Mouse (Mus musculus): ENCODE results near the gene Hmgb2. TPM values are rescaled to one million over a fixed set of nuclear protein-coding genes. Genes with fewer than 3 reads are reported as not detected.
A peak's percentile ranks its signal among the peaks of the same experiment; 100 is the strongest.

Hmgb2 gene
- polyA plus RNA-seq (2014; fragmentation: Nextera tagmentation; extraction: Ambion mirVana): 258 and 290 TPM in 2 replicates

DNA sequence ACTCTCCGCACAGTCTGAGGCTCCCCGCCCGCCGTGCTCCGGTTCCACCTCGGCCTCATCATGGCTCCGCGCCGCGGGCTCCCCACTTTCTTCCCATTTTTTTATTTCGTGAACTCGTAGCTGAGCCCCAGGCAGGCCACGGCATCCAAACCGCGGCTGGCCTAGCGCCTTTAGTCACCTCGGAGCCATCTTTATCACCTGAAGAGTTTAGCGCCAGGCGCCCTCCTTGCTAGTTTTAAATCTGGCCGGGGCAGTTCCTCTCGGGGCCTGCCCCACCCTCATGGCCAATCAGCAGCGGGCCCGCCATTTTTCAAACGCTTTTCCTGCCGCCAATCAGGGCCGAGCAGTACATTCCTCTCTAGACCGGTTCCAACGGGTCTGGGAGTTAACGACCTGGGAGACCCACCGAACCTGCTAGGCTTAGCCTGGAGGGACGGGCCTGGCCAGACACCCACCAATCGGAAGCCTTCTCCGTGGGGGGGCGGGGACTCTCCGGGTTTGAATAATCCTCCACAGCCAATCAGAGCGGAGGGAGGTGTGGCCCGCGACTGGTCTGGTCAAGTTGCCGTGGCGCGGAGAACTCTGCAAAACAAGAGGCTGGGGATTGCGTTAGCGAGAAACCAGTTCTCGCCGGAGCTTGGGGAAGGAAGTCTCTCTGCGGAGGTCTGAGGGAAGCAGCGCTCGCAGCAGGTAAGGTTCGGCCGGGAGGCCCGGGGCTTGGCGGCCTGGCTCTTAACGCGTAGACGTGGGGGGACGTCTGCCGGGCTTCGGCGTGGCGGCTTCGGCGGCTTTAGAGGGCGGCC lies at the start of gene Hmgb2:
TSS of gene Hmgb2 (plus strand) at position 592 of the 803 bp plus-strand sequence.
- Histone ChIP-seq H3K4me3 (ENCODE audit: low read depth, low read length) (peak within 1 kb of the TSS; percentile 70), H3K27ac (replicated peaks; ENCODE audit: low read depth, low read length) (peak within 1 kb of the TSS; percentile 100), H3K4me1 (ENCODE audit: control insufficient read depth, insufficient read depth, low read length) (peaks cover 7% of the 10 kb centered on the region; the same call in 1 of the 2 replicates), H3K27me3 (replicated peaks; ENCODE audit: control insufficient read depth, insufficient read depth, low read length) (no peaks in the 10 kb centered on the region), H3K9ac (ENCODE audit: low read depth, low read length) (peak within 1 kb of the TSS; percentile 100), H3K4me2 (ENCODE audit: low read depth, low read length) (peak within 1 kb of the TSS; percentile 97), H3K9me3 (ENCODE audit: control insufficient read depth, low read length) (no peaks in the 10 kb centered on the region), H3K36me3 (ENCODE audit: control insufficient read depth, insufficient read depth, low read length) (peaks cover 19% of the 10 kb centered on the region)
- WGBS: 2% methylated on average over 56 of the region's 63 CpGs
- DNase-seq (ENCODE audit: low spot score): peak; percentile 100
- ATAC-seq (ENCODE audit: low read depth): peak; percentile 100

DNA sequence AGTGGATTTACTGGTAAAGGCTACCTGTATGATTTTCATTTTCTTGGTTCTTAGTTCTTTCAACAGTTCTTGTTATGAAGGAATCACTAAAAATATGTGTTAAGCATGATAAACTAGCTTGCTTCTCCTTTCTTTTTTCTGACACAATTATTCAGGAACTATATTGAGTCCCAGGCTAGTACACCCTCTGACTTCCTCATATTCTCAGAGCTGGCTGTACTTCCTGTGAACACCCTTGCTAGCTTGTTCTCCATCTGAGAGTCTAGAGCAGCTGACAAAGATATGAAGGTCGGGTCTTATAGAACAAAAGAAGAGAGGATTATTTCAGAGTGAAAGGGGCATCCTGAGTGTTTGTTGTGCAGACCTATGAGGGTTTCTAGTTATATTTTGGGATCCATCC lies 48.9 kb upstream of the Hmgb2 start:
- WGBS: 49% methylated on average over 1 of the region's 1 CpGs
- ATAC-seq (ENCODE audit: low read depth) (no peak), DNase-seq (ENCODE audit: low spot score) (no peak)
- no peak overlapping the region for H3K27ac ChIP-seq (replicated peaks; ENCODE audit: low read depth, low read length)
- no peaks in the 10 kb centered on the region for H3K36me3 ChIP-seq (ENCODE audit: control insufficient read depth, insufficient read depth, low read length)
- no peaks in the 10 kb centered on the region for H3K9me3 ChIP-seq (ENCODE audit: control insufficient read depth, low read length)
- H3K4me1 ChIP-seq (ENCODE audit: control insufficient read depth, insufficient read depth, low read length): no peaks in the 10 kb centered on the region
- no peaks in the 10 kb centered on the region for H3K27me3 ChIP-seq (replicated peaks; ENCODE audit: control insufficient read depth, insufficient read depth, low read length)
- H3K4me3 ChIP-seq (ENCODE audit: low read depth, low read length): no peak overlapping the region
- no peak overlapping the region for H3K4me2 ChIP-seq (ENCODE audit: low read depth, low read length)
- no peak overlapping the region for H3K9ac ChIP-seq (ENCODE audit: low read depth, low read length)

DNA sequence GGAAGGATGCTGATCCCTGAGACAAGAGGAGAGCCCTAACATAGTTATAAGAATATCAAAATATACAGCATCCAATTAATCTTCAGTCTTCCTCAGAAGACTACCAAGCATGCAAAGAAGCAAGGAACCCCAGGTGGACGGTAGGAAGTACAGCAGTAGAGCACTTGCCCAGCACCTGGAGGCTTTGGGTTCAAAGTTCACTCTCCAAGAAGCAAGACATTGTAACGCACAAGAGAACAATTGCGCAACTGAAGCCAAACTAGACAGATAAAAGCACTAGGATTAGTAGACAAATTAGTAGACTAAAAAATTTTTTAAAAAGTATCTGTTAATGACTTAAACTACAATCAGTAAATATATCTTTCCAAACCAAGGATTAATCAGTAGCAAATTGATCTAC lies 48.0 kb upstream of the Hmgb2 start:
- no peak overlapping the region for H3K4me2 ChIP-seq (ENCODE audit: low read depth, low read length)
- no peak overlapping the region for H3K4me3 ChIP-seq (ENCODE audit: low read depth, low read length)
- H3K27ac ChIP-seq (replicated peaks; ENCODE audit: low read depth, low read length): no peak overlapping the region
- no peak overlapping the region for H3K9ac ChIP-seq (ENCODE audit: low read depth, low read length)
- ATAC-seq (ENCODE audit: low read depth) (no peak), DNase-seq (ENCODE audit: low spot score) (no peak)
- no peaks in the 10 kb centered on the region for H3K4me1 ChIP-seq (ENCODE audit: control insufficient read depth, insufficient read depth, low read length)
- WGBS: 88% methylated on average over 3 of the region's 3 CpGs
- H3K27me3 ChIP-seq (replicated peaks; ENCODE audit: control insufficient read depth, insufficient read depth, low read length): no peaks in the 10 kb centered on the region
- no peaks in the 10 kb centered on the region for H3K9me3 ChIP-seq (ENCODE audit: control insufficient read depth, low read length)
- no peaks in the 10 kb centered on the region for H3K36me3 ChIP-seq (ENCODE audit: control insufficient read depth, insufficient read depth, low read length)

DNA sequence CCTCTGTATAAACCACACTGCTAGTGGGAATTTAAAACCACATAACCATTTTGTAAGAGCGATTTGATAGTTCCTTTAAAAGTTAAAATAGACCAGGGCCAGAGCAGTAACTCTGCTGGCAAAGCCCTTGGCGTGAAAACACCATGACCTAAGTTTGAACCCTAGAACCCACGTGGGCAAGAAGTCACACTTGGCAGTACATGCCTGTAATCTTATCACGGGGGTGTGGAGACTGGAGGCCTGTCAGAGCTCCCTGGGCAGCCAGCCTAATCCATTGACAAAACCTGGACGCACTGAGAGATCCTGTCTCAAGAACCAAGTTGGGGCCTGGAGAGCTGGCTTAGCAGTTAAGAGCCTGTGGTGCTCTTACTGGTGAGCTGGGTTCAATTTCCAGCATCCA lies 43.1 kb upstream of the Hmgb2 start:
- Histone ChIP-seq H3K4me1 (ENCODE audit: control insufficient read depth, insufficient read depth, low read length) (no peaks in the 10 kb centered on the region), H3K36me3 (ENCODE audit: control insufficient read depth, insufficient read depth, low read length) (no peaks in the 10 kb centered on the region), H3K4me2 (ENCODE audit: low read depth, low read length) (no peak overlapping the region), H3K27ac (replicated peaks; ENCODE audit: low read depth, low read length) (no peak overlapping the region), H3K9ac (ENCODE audit: low read depth, low read length) (no peak overlapping the region), H3K27me3 (replicated peaks; ENCODE audit: control insufficient read depth, insufficient read depth, low read length) (no peaks in the 10 kb centered on the region), H3K9me3 (ENCODE audit: control insufficient read depth, low read length) (no peaks in the 10 kb centered on the region), H3K4me3 (ENCODE audit: low read depth, low read length) (no peak overlapping the region)
- ATAC-seq (ENCODE audit: low read depth): peak; percentile 86
- WGBS: 41% methylated on average over 5 of the region's 5 CpGs
- peak; percentile 85 for DNase-seq (ENCODE audit: low spot score)

- no peak for ATAC-seq (ENCODE audit: low read depth)
- 86% methylated on average over 5 of the region's 5 CpGs for WGBS
- no peak overlapping the region for H3K9ac ChIP-seq (ENCODE audit: low read depth, low read length)
- no peak for DNase-seq (ENCODE audit: low spot score)
- H3K27ac ChIP-seq (replicated peaks; ENCODE audit: low read depth, low read length): no peak overlapping the region
- H3K4me1 ChIP-seq (ENCODE audit: control insufficient read depth, insufficient read depth, low read length): no peaks in the 10 kb centered on the region
- no peaks in the 10 kb centered on the region for H3K9me3 ChIP-seq (ENCODE audit: control insufficient read depth, low read length)
- H3K27me3 ChIP-seq (replicated peaks; ENCODE audit: control insufficient read depth, insufficient read depth, low read length): no peaks in the 10 kb centered on the region
- H3K4me3 ChIP-seq (ENCODE audit: low read depth, low read length): no peak overlapping the region
- H3K4me2 ChIP-seq (ENCODE audit: low read depth, low read length): no peak overlapping the region
- H3K36me3 ChIP-seq (ENCODE audit: control insufficient read depth, insufficient read depth, low read length): no peaks in the 10 kb centered on the region
These were observed 40.8 kb upstream of the Hmgb2 start for GRCm38 (mm10) chr8:57470863-57471262.

DNA sequence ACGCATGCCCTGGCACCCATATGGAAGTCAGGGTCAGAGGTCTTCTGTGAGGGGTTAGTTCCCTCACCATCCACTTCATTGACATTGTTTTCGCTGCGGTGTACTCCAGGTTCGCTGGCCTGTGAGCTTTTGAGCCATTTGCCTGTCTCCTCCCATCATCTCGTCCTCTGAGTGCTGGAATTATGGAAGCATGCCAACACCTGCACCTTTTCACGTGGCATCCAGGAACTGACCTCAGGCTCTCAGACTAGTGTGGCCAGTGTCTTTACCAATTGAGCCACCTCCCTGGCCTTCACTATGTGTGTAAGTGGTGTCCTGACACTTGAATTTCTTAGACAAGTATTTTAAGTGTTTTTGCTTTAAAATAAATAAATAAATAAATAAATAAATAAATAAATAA lies 38.0 kb upstream of the Hmgb2 start:
- no peak for ATAC-seq (ENCODE audit: low read depth)
- no peaks in the 10 kb centered on the region for H3K4me1 ChIP-seq (ENCODE audit: control insufficient read depth, insufficient read depth, low read length)
- H3K36me3 ChIP-seq (ENCODE audit: control insufficient read depth, insufficient read depth, low read length): no peaks in the 10 kb centered on the region
- no peaks in the 10 kb centered on the region for H3K9me3 ChIP-seq (ENCODE audit: control insufficient read depth, low read length)
- no peak overlapping the region for H3K27ac ChIP-seq (replicated peaks; ENCODE audit: low read depth, low read length)
- H3K27me3 ChIP-seq (replicated peaks; ENCODE audit: control insufficient read depth, insufficient read depth, low read length): no peaks in the 10 kb centered on the region
- H3K9ac ChIP-seq (ENCODE audit: low read depth, low read length): no peak overlapping the region
- WGBS: 77% methylated on average over 6 of the region's 6 CpGs
- no peak for DNase-seq (ENCODE audit: low spot score)
- H3K4me2 ChIP-seq (ENCODE audit: low read depth, low read length): no peak overlapping the region
- no peak overlapping the region for H3K4me3 ChIP-seq (ENCODE audit: low read depth, low read length)

DNA sequence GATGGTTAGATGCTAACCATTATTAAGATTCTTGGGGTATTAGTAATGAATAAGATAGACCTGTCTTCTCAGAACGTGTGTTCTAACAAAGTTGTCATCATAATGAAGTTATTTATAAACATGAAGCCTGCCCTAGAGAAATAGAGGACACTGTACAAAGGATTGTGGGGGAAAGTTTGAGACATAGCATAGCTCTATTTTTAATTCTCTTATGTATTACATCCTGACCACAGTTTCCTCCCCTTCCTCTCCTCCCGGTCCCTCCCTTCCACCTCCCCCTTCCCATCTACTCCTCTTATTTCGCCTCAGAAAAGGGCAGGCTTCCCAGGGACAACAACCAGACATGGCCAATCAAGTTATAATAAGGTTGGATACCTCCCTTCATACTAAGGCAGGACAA lies 33.3 kb upstream of the Hmgb2 start:
- Histone ChIP-seq H3K9ac (ENCODE audit: low read depth, low read length) (no peak overlapping the region), H3K36me3 (ENCODE audit: control insufficient read depth, insufficient read depth, low read length) (peaks cover 21% of the 10 kb centered on the region), H3K4me3 (ENCODE audit: low read depth, low read length) (no peak overlapping the region), H3K4me2 (ENCODE audit: low read depth, low read length) (no peak overlapping the region), H3K4me1 (ENCODE audit: control insufficient read depth, insufficient read depth, low read length) (no peaks in the 10 kb centered on the region), H3K9me3 (ENCODE audit: control insufficient read depth, low read length) (no peaks in the 10 kb centered on the region), H3K27ac (replicated peaks; ENCODE audit: low read depth, low read length) (no peak overlapping the region), H3K27me3 (replicated peaks; ENCODE audit: control insufficient read depth, insufficient read depth, low read length) (no peaks in the 10 kb centered on the region)
- ATAC-seq (ENCODE audit: low read depth) (no peak), DNase-seq (ENCODE audit: low spot score) (no peak)
- 67% methylated on average over 3 of the region's 3 CpGs for WGBS

DNA sequence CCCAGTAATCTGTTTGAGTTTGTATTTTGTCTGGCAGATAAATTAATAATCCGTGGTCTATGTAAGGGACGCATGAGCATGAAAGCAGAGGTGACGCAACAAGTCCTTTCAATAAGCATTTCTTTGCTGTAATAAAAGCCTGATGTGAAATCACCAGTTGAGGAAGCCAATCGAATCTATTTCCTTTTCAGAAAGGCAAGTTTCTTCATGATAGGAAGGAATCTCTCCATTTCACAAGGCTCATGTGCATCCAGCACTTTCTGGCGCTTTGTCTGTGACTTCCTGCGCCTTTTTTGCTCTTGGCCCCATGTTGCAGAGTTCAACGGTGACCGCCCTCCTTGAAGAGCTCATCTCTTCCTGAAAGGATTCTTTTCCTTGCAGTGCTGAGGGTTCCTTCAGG lies 32.0 kb upstream of the Hmgb2 start:
- no peak overlapping the region for H3K9ac ChIP-seq (ENCODE audit: low read depth, low read length)
- H3K36me3 ChIP-seq (ENCODE audit: control insufficient read depth, insufficient read depth, low read length): peaks cover 24% of the 10 kb centered on the region
- 88% methylated on average over 8 of the region's 8 CpGs for WGBS
- H3K27ac ChIP-seq (replicated peaks; ENCODE audit: low read depth, low read length): no peak overlapping the region
- H3K4me3 ChIP-seq (ENCODE audit: low read depth, low read length): no peak overlapping the region
- ATAC-seq (ENCODE audit: low read depth) (no peak), DNase-seq (ENCODE audit: low spot score) (no peak)
- H3K4me1 ChIP-seq (ENCODE audit: control insufficient read depth, insufficient read depth, low read length): no peaks in the 10 kb centered on the region
- no peaks in the 10 kb centered on the region for H3K27me3 ChIP-seq (replicated peaks; ENCODE audit: control insufficient read depth, insufficient read depth, low read length)
- H3K9me3 ChIP-seq (ENCODE audit: control insufficient read depth, low read length): no peaks in the 10 kb centered on the region
- no peak overlapping the region for H3K4me2 ChIP-seq (ENCODE audit: low read depth, low read length)

GRCm38 (mm10) chr8:57480606-57481005 lies 31.1 kb upstream of the Hmgb2 start:
- Histone ChIP-seq H3K9ac (ENCODE audit: low read depth, low read length) (no peak overlapping the region), H3K9me3 (ENCODE audit: control insufficient read depth, low read length) (no peaks in the 10 kb centered on the region), H3K4me2 (ENCODE audit: low read depth, low read length) (no peak overlapping the region), H3K36me3 (ENCODE audit: control insufficient read depth, insufficient read depth, low read length) (peaks cover 24% of the 10 kb centered on the region), H3K4me1 (ENCODE audit: control insufficient read depth, insufficient read depth, low read length) (no peaks in the 10 kb centered on the region), H3K27me3 (replicated peaks; ENCODE audit: control insufficient read depth, insufficient read depth, low read length) (no peaks in the 10 kb centered on the region), H3K27ac (replicated peaks; ENCODE audit: low read depth, low read length) (no peak overlapping the region), H3K4me3 (ENCODE audit: low read depth, low read length) (no peak overlapping the region)
- ATAC-seq (ENCODE audit: low read depth) (no peak), DNase-seq (ENCODE audit: low spot score) (no peak)
- 72% methylated on average over 4 of the region's 4 CpGs for WGBS

All from embryonic facial prominence, embryonic 14.5 days (tissue).